Mouse (Mus musculus) adrenal gland, adult 2 months (tissue): Measurements from ENCODE around the gene Pml. TPM values are rescaled to one million over a fixed set of nuclear protein-coding genes. Genes with fewer than 3 reads are reported as not detected.

Experiments used
- microRNA-seq, 2 experiments: library from miRNA; unstranded; fragments of <30 nt; microRNA quantifications; one replicate each; pipeline ENCODE4 v1.2.0; 2021
- polyA plus RNA-seq: library from polyadenylated mRNA; depleted of rRNA; stranded (reverse); fragments of >200 nt; gene quantifications from 2 replicates; pipeline ENCODE4 v1.2.3, GENCODE M21; 2012; rRNA removed
- total RNA-seq, 2 experiments: library from RNA; stranded (reverse); gene quantifications; 2 replicates each; pipeline ENCODE4 v1.2.3; 2021

The Pml gene
- total and polyA plus RNA-seq, 3 experiments = 20.8 to 33.4 (median 28.0) TPM

Small RNA genes lying within 50 kb of the gene (microRNA-seq; reads per million reads assigned to microRNA genes)
- 0 reads per million in 2 experiments for gene Mir6385

Other genes with a start within 250 kb of the Pml start
- 1,000 to 10,000 TPM; 6,621 to 7,422 TPM for gene Cyp11a1, start 243.4 kb downstream of the Pml start, total RNA-seq
- gene Cyp11a1, start 243.4 kb downstream of the Pml start, polyA plus RNA-seq = 1,463 and 1,873 TPM in 2 replicates
- gene Stra6, start 186.0 kb downstream of the Pml start, total RNA-seq = 1 to 10 TPM; 1.5 to 1.8 TPM
- gene Stra6, start 186.0 kb downstream of the Pml start, polyA plus RNA-seq = 2.0 and 2.6 TPM in 2 replicates
- gene Ccdc33, start 131.0 kb downstream of the Pml start, total RNA-seq = under 1 TPM; 0.21 to 0.84 TPM
- gene Ccdc33, start 131.0 kb downstream of the Pml start, polyA plus RNA-seq = 0.18 and 0.34 TPM in 2 replicates
- gene Islr, start 45.5 kb downstream of the Pml start, total RNA-seq = 10 to 100 TPM; 23.5 to 30.9 TPM
- gene Islr, start 45.5 kb downstream of the Pml start, polyA plus RNA-seq = 93.8 and 107 TPM in 2 replicates
- 1 to 10 TPM; 1.5 to 2.0 TPM for gene Islr2, start 45.5 kb downstream of the Pml start, total RNA-seq
- 1.3 and 2.0 TPM in 2 replicates for gene Islr2, start 45.5 kb downstream of the Pml start, polyA plus RNA-seq
- 10 to 100 TPM; 13.8 to 17.2 TPM for gene Stoml1, start 3.4 kb upstream of the Pml start, total RNA-seq
- 38.1 and 38.4 TPM in 2 replicates for gene Stoml1, start 3.4 kb upstream of the Pml start, polyA plus RNA-seq
- 10 to 100 TPM; 24.8 to 44.6 TPM for gene Loxl1, start 63.4 kb upstream of the Pml start, total RNA-seq
- gene Loxl1, start 63.4 kb upstream of the Pml start, polyA plus RNA-seq = 73.5 and 81.5 TPM in 2 replicates
- gene Tbc1d21, start 120.7 kb upstream of the Pml start, total RNA-seq = not detected
- not detected in 2 replicates for gene Tbc1d21, start 120.7 kb upstream of the Pml start, polyA plus RNA-seq
- 10 to 100 TPM in 1 of 2 experiments, 1 to 10 TPM in 1; 8.2 to 11.9 TPM for gene Insyn1, start 238.8 kb upstream of the Pml start, total RNA-seq
- gene Insyn1, start 238.8 kb upstream of the Pml start, polyA plus RNA-seq = 9.2 and 12.7 TPM in 2 replicates